Mouse (Mus musculus) urinary bladder, postnatal 14 days (tissue): ENCODE measurements around the gene Eno3.

Experiments used
- DNase-seq: peaks from one replicate; pipeline ENCODE4 v3.0.0; 2021; ENCODE audit warnings: low spot score

Eno3 gene

GRCm38 (mm10) chr11:70681897-70682581 lies 25.0 kb downstream of the Eno3 start:
- DNase-seq: no peak

DNA sequence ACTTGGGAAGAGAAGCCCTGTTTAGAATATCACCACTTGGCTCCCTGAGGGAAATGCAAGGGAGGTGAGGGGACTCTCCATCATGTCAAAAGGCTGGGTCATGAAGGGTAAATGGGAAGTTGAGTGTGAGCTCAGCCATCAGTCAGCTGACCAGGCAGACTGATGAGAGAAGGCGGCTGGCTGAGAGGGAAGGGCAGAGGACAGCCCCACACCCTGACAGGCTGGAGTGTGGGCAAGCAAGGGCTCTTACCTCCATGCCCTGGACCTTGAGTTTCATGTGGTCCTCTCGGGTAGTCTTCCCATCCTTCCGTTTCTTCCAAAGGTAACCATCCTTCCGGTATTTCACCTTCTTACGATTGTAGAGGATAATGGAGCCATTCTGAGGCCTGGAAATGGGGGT lies 26.6 kb downstream of the Eno3 start:
- no peak for DNase-seq

DNA sequence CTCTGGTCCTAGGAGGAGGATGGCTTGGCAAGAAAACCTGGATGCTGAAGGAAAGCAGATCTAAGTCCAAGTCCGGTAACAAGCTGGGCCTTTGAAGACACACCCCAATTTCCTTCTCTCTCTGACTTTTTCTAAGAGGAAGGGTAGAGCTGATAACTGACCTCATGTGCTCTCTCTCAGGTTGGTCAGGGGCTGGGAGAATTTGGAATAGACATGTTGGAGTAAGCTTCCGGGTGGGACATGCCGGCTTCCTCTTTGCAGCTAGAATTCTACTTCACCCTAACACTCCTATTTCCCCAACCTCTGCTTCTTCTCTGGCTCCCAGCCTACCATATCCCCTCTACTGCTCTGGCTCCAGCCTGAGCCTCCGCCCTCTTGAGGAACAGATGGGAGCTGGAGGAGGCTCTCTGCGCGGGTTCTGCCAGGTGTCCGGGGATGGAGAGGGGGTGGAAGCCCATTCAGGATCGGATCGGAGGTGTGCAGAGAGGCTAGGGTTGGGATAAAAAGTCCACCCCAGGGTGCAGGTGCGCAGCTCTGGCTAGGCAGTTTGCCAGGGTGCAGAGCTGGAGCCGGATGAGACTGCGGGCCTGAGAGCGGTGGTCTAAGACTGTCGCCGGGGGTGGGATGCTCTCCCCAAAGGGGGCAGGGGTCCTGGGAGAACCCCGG lies 30.0 kb downstream of the Eno3 start:
- DNase-seq: peak; percentile 22

DNA sequence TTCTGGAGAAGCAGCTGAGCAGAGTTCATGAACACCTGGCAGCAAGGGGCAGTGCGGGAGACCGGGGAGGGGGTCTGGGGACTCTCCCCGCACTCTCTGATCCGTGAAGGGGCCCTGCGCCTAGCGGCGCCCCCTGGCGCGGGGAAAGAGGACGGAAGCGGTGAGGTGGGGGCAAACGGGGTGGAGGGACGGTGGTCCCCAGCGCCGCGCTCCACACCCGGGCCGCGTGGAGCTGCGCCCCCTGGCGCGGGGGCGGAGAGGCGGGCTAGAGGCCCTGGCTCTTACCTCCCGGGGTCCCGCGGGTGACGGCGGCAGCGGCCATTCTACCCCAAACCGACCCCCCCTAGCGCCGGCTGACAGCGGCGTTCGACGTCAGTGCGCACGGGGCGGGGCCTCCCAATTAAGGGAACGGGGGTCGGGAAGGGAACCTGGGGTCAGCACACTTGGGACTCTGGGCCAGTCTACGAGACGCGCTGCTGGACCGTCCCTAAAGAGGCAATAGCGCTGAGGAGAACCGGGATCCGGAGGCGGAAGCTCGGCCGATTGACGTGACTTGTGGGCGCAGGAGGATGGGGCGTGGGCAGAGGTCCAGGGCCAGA lies 30.7 kb downstream of the Eno3 start, which contains the start of gene Camta2:
Camta2 (minus strand) TSS at position 505 of the 599 bp plus-strand sequence.
- DNase-seq: peak; percentile 86

DNA sequence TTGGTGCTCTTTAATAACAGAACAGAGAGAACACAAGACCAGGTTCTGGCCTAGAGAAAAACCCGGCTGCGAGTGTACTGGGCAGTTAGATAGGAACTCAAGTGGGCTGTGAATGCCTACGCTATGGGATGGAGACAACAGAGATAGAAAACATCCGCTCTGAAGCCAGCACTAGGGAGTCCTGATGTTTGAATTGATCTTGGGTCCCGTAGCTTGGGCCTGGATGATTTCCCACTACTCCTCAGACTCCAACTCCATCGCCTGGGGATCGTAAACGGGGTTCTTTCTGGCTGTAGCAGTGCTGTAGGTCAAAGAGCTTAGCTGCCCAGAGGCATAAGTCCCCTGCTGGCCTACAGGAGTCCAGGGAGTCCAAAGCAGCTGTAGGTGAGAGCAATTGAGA lies 31.4 kb downstream of the Eno3 start:
- no peak for DNase-seq

GRCm38 (mm10) chr11:70689578-70689977 lies 32.6 kb downstream of the Eno3 start:
- peak; percentile 27 for DNase-seq

DNA sequence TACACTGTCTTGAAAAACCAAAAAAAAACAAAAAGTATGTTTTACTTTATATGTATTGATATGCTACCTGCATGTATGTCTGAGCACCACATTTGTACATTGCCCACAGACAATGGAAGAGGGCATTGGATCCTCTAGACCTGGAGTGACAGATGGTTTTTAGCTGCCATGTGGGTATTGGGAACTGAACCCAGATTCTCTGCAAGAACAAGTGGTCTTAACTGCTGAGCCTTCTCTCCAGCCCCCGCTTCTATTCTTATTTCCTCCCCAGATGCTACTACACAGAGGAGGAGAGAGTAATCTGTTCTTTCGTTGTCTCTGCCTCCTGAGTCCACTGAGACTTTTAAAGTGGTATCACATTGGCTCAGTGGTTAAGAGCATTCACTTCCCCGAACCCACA lies 36.5 kb downstream of the Eno3 start:
- no peak for DNase-seq

DNA sequence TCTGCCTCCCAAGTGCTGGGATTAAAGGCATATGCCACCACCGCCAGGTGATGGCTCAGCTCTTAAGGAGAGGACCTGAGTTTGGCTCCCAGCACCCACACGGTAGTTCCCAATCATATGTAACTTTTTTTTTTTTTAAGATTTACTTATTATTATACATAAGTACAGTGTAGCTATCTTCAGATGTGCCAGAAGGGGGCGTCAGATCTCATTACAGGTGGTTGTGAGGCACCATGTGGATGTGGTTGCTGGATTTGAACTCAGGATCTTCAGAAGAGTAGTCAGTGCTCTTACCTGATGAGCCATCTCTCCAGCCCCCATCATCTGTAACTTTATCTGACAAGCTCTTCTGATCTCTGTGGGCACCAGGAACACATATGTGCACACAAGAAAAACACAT lies 40.4 kb downstream of the Eno3 start:
- DNase-seq: no peak

GRCm38 (mm10) chr11:70699051-70699450 lies 42.0 kb downstream of the Eno3 start:
- DNase-seq: no peak

DNA sequence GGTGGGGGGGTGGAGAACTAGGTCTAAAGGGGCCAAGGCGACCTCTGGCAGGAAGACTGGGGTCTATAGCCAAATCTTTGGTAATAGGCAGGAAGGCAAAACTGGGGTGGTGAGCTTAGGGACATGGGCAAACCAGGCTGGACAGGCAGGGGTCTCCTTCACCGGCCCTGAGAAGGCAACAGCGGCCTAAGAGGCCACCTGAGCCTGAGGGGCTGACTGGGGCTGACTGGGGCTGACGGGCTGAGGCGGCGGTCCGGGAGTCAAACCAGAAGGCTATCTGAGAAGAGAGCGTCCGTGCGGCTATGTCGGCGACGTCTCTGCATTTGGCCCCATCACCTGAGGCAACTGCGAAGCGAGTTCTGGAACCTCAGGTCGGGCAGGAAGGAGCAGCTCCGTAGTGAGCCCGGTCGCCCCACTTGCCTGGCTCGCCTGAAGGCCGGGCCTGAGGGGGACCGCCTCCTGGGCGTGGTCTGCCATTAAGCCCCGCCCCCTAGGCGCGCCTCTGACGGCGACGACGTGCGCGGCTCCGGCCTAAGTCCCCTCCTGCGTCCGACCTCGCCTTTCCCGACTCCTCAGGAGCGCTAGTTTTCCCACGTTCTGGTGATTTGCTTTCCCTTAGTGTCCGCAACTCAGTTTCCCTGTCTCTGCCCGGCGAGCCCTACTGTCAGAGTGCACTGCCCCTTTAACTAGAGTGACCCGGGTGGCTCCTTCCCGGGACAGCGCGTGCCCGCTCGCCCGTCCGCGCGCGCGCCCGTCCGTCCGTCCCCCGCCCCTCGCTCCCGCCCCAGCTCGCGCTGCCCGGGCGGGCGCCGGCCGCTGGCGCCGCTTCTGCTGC lies 42.9 kb downstream of the Eno3 start, which contains the start of the genes Inca1 and Kif1c:
Inca1 (minus strand) TSS at position 434 of the 835 bp plus-strand sequence.
Kif1c (plus strand) TSS at position 827 of the 835 bp plus-strand sequence.
- DNase-seq: peak; percentile 96

DNA sequence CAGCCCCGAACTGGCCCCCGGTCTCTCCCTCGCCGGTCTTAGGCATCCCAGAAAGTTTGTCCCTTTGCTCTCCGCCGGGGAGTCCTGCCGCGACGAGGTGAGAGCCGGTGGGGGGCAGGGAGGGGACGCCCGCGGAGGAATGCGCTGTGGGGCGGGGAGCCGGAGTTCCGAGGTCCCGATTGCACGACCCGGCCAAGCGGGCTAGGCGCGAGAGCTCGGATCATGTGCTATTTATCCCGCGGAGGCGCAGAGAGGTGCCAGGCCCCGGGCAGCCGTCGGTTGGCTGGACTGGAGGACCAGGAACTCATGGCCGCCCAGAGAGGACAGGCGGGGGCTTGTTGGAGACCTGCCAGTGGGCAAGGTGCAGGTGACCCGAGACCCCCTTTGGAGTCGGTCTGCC lies 43.6 kb downstream of the Eno3 start:
- DNase-seq: peak; percentile 79

GRCm38 (mm10) chr11:70701221-70701955 lies 44.4 kb downstream of the Eno3 start:
- peak; percentile 53 for DNase-seq

DNA sequence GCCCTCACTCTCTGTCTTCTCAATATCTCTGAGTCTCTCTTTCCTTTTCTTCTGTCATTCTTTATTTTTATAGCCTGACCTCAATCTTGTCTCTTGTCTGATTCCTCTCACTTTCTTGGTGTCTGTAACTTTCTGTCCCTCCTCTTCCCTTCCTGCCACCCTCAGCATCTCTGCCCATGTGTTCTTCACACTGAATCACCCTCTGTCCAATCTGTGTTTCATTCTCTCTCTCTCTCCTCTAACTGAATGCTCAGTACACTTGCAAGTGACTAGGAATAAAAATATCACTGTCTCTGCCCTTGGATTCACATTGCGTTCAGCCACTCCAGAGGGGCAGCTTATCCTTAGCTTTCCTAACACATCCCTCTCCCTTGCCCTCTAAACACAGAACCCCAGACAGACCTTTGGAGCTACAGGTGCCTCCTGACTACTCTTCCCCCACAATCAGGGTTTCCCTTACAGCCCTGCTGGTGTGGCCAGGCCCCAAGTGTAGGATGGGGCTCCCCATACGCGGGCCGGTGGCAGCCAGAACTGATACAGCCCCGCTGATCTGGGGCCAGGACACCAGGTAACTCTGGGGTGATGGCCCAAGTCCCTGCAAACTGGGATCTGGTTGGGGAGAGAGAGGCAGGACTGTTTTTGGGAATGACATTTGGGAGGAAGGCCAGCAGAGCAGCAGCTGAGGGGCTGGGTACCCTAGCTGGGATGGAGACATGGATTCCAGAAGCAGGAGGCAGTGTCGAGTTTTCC lies 45.2 kb downstream of the Eno3 start:
- no peak for DNase-seq

- DNase-seq: peak; percentile 46
Observed at GRCm38 (mm10) chr11:70702781-70703180, 45.8 kb downstream of the Eno3 start.

GRCm38 (mm10) chr11:70706127-70706526 lies 49.1 kb downstream of the Eno3 start:
- DNase-seq: no peak

- no peak for DNase-seq
Observed at GRCm38 (mm10) chr11:70711026-70711425, 54.0 kb downstream of the Eno3 start.
